Mouse (Mus musculus) megakaryocyte, embryonic 14.5 days (primary cell): ENCODE results near the gene Cpne5.

Experiments
- FLI1 ChIP-seq: IDR thresholded peaks from 2 replicates; pipeline ENCODE4 v1.6.1; 2012; ENCODE audit warnings: low read length, inconsistent platforms, mixed read lengths
- GATA1 ChIP-seq: IDR thresholded peaks from 3 replicates; pipeline ENCODE4 v1.6.1; 2012; ENCODE audit warnings: mixed read lengths, low read length, inconsistent platforms, borderline replicate concordance

DNA sequence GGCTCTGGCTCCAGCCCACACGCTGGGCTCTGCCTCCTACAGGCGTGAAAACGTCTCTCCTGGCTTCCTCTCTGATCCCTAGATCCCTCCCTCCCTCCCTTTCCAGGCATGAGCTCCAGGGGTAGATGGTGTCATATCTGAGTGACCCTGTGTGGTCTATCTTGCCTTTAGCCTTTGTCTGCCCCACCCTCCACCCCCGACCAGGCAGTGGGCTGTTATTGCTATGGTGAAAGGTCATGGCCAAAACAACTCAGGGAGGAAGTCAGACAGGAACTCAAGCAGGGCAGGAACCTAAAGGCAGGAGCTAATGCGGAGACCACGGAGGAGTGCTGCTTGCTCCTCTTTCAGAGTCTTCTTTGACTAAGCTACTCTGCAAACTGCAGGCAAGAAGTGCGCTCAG, 26.1 kb downstream of the Cpne5 start:
- TF ChIP-seq GATA1: no peak
- no peak for TF ChIP-seq FLI1
